Mouse (Mus musculus): ENCODE results near the gene Ncam1. TPM values are rescaled to one million over a fixed set of nuclear protein-coding genes. Genes with fewer than 3 reads are reported as not detected.

Ncam1 gene
- total RNA-seq, 2 experiments from 2014 or later, result 226 to 251 TPM

- DNase-seq (ENCODE audit: low spot score in 2 of 2), result no peak
Observed at GRCm38 (mm10) chr9:49452396-49452795, 346.3 kb downstream of the Ncam1 start.

Data from left cerebral cortex, adult 18-20 months (tissue).